ENCODE assay signal across 1 mouse cellular context in genomic region chr14:26595695-26596365, GRCm38 (mm10).
TF ChIP-seq lines count a peak whose summit lies in the region.

No protein-coding gene starts in this region.

TF ChIP-seq in MEL, 35 proteins besides CTCF, POLR2A, EP300 and RAD21 (continued from another document):
- TF ChIP-seq RCOR1 (IDR thresholded peaks at IDR 0.05; ENCODE audit: low read depth, low read length) = peak; percentile 79
TF ChIP-seq in MEL: peak in this region for 18.
